Mouse (Mus musculus) spleen, adult 2 months (tissue): ENCODE data around the gene Srek1ip1. TPM values are rescaled to one million over a fixed set of nuclear protein-coding genes. Genes with fewer than 3 reads are reported as not detected.

Experiments
- DNase-seq, 2 experiments: peaks; one replicate each; pipeline versions ENCODE4 v3.0.0 to v3.0.0-alpha.2; 2012 to 2021; ENCODE audit warnings: low spot score in 2 of 2, low read depth in 1 of 2
- H3K27ac ChIP-seq: fragments of 200-500 bp; 2 replicates; pipeline ENCODE4 v1.5.1; 2012; ENCODE audit warnings: low read length, inconsistent platforms; ENCODE audit not compliant: insufficient read depth
- H3K27me3 ChIP-seq: fragments of 200-500 bp; 2 replicates; pipeline ENCODE4 v1.6.1; 2012; ENCODE audit warnings: mild to moderate bottlenecking, moderate library complexity, low read length, inconsistent platforms; ENCODE audit not compliant: control insufficient read depth, insufficient read depth
- H3K36me3 ChIP-seq: fragments of 200-500 bp; 2 replicates; pipeline ENCODE4 v1.6.1; 2012; ENCODE audit warnings: mild to moderate bottlenecking, low read length, inconsistent platforms; ENCODE audit not compliant: control insufficient read depth, insufficient read depth
- H3K4me1 ChIP-seq: fragments of 200-500 bp; 2 replicates; pipeline ENCODE4 v1.6.1; 2011; ENCODE audit warnings: inconsistent platforms; ENCODE audit not compliant: control insufficient read depth, insufficient read depth, insufficient read length
- H3K4me3 ChIP-seq: fragments of 200-500 bp; 2 replicates; pipeline ENCODE4 v1.5.1; 2011; ENCODE audit warnings: mild to moderate bottlenecking, inconsistent platforms; ENCODE audit not compliant: insufficient read depth, insufficient read length; ENCODE audit errors: extremely low read depth
- CTCF ChIP-seq: fragments of 200-500 bp; IDR thresholded peaks from 2 replicates; pipeline ENCODE4 v1.5.1; 2011; ENCODE audit warnings: mild to moderate bottlenecking, inconsistent platforms; ENCODE audit not compliant: insufficient read depth, insufficient read length, insufficient replicate concordance; ENCODE audit errors: extremely low read depth
- POLR2A ChIP-seq: fragments of 200-500 bp; IDR thresholded peaks from 2 replicates; pipeline ENCODE4 v1.6.1; 2011; ENCODE audit warnings: low read depth, low read length, inconsistent platforms
- WGBS: fragments of 180-500 bp; shearing (Covaris S2); methylation state at CpG from one replicate; pipeline ENCODE4 v1.1.7; 2018; 5-methylcytosine and 5-hydroxymethylcytosine counted together
- polyA plus RNA-seq: library from polyadenylated mRNA; depleted of rRNA; stranded (reverse); fragments of >200 nt; gene quantifications from 2 replicates; pipeline ENCODE4 v1.2.3, GENCODE M21; 2012; rRNA removed

Gene Srek1ip1
- polyA plus RNA-seq, 1 experiment = 3.0 TPM

DNA sequence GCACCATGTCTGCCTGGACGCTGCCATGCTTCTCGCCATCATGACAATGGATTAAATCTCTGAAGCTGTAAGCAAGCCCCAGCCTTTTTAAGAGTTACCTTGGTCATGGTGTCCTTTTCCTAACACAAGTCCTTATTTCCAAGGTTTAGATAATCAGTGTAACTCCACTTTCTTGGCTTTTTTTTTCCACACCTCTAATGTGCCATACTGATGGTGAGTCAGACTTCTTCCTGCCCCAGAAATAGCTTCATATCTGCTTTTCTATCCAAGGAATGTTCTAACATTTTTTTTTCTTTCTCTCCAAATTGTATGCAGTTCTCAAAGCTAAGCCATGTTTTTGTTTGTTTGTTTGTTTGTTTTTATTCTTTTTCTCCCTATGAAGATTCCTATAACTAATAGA lies 77.6 kb downstream of the Srek1ip1 start:
- no peak for TF ChIP-seq CTCF
- no peak for TF ChIP-seq POLR2A
- 95% methylated on average over 2 of the region's 2 CpGs for WGBS
- H3K27me3 ChIP-seq = no peaks in the 10 kb centered on the region
- no peak overlapping the region for H3K4me3 ChIP-seq
- no peak overlapping the region for H3K27ac ChIP-seq
- H3K4me1 ChIP-seq = no peaks in the 10 kb centered on the region
- H3K36me3 ChIP-seq = no peaks in the 10 kb centered on the region
- DNase-seq = no peak

DNA sequence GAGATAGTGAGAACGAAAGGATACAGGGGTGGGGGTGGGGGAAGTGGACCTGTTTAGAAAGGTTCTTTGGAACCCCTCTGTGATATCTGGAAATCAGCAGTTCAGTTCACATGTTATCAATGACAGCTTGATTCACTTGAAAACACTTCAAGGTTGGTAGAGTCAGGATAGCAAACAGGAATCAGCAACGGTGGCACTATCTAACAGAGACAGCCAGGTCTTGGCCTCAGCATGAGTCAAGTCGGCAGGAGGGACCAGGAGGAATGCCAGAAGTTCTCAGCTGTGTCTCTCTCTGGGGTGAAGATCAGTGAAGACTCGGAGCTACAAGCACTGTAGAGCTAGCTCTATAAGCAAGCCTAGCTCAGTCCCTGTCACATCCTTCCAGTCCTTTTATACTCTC lies 86.2 kb downstream of the Srek1ip1 start:
- H3K4me1 ChIP-seq = no peaks in the 10 kb centered on the region
- H3K27me3 ChIP-seq = no peaks in the 10 kb centered on the region
- TF ChIP-seq POLR2A = no peak
- no peak for TF ChIP-seq CTCF
- H3K4me3 ChIP-seq = no peak overlapping the region
- DNase-seq = no peak
- 81% methylated on average over 4 of the region's 4 CpGs for WGBS
- no peaks in the 10 kb centered on the region for H3K36me3 ChIP-seq
- no peak overlapping the region for H3K27ac ChIP-seq

- no peaks in the 10 kb centered on the region for H3K36me3 ChIP-seq
- H3K4me3 ChIP-seq = no peak overlapping the region
- H3K27ac ChIP-seq = no peak overlapping the region
- 69% methylated on average over 15 of the region's 16 CpGs for WGBS
- no peak for DNase-seq
- no peaks in the 10 kb centered on the region for H3K4me1 ChIP-seq
- H3K27me3 ChIP-seq = no peaks in the 10 kb centered on the region
- TF ChIP-seq CTCF = no peak
- TF ChIP-seq POLR2A = no peak
Observed at GRCm38 (mm10) chr13:104883566-104884249, 91.4 kb downstream of the Srek1ip1 start.

- no peaks in the 10 kb centered on the region for H3K4me1 ChIP-seq
- TF ChIP-seq POLR2A = no peak
- no peak for TF ChIP-seq CTCF
- 74% methylated on average over 8 of the region's 8 CpGs for WGBS
- H3K27ac ChIP-seq = no peak overlapping the region
- no peaks in the 10 kb centered on the region for H3K36me3 ChIP-seq
- no peak overlapping the region for H3K4me3 ChIP-seq
- H3K27me3 ChIP-seq = no peaks in the 10 kb centered on the region
- no peak for DNase-seq
Observed at GRCm38 (mm10) chr13:104886308-104887032, 94.2 kb downstream of the Srek1ip1 start.

Other genes starting within 250 kb of the Srek1ip1 start
- 1.7 and 2.4 TPM in 2 replicates for gene Cwc27, start 24.7 kb downstream of the Srek1ip1 start, polyA plus RNA-seq
- gene Shisal2b, start 71.4 kb downstream of the Srek1ip1 start, polyA plus RNA-seq = not detected in 2 replicates